Mouse (Mus musculus): ENCODE data around the gene Mrap. TPM values are rescaled to one million over a fixed set of nuclear protein-coding genes. Genes with fewer than 3 reads are reported as not detected.

The Mrap gene
- polyA plus RNA-seq (2012; rRNA removed), result 14.2 and 23.3 TPM in 2 replicates

DNA sequence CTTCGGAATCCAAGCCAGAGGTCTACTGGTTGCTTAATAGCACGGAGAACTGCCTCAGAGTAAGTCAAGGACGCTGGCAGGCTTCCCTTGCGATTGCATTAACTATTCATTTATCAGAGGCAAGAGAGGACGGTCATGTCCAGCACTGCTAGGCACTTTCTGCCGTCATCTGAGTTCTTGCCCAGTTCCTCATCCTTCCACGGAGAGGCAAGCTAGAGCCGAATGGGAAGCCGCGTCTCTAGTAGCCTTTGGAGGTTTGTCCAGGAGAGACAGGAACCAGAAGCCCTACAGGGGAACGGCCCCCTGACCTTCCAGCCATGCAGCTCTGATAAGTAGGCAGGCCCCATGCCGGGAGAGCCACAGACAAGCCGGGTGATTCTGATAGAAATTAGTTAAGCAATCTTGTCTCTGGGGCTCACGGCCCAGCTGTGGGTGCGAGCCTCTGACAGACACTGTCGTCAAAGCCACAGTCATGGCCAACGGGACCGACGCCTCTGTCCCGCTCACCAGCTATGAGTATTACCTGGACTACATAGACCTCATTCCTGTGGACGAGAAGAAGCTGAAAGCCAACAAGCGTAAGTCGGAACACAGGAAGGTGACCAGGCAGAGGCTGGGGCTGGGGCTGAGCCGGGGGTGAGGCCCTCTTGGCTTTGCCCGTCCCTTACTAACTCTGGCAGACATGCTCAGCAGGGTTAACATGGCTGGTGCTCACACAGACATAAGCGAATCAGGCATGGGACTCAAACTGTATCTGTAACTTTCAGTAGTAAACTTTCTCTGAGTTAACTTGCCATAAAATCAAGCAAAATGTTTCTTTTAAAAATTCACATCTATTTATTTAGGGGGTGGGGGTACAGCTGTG is at the start of gene Mrap:
Gene Mrap, plus strand, starts transcription at position 116 of the 865 bp plus-strand sequence.

DNA sequence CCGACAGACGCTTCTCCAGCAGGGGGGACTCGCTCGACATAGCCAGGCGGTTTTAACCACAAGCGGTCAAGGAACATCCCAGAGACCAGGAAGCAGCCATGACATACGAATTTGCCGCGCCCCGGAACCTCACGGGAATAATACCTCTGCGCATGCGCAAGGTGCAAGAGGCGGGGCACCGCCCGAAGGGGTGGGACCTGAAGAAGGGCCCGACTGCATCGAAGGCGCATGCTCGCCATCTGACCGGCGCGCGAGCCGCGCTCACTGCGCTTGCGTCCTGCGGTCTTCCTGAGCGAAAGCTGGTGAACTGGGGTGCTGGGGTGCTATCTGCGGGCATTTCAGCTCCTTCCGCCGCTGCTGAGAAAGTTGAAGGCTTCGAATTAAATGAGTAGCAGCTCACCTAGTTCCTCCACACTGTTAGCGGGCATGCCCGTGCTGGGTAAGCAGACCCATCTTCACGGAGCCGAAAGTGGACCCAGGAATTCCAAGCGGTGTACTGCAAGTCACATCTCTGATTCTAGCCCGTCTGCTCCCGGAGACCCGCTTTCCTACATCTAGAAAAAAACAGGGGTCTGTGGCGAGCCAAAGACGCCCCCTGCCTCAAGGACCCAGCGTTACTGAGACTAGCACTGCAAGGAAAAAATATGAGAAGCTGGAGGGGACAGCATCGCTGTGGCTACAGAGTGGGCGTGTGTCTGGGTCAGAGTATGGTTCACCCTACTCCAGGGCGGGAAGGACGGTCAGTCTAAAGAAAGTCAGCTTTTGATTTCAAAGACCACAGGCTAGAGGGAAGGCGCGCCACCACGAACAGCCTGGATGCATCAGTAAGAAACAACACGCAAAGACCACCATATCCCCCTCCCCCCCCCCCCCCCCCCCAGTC is 10.5 kb upstream of the Mrap start, which contains the start of gene Mis18a:
Gene Mis18a, minus strand, starts transcription at position 172 of the 883 bp plus-strand sequence.

Other genes starting within 250 kb of the Mrap start
- gene Mis18a, start 10.8 kb upstream of the Mrap start, polyA plus RNA-seq (2012; rRNA removed), result 17.6 and 18.0 TPM in 2 replicates
- 1.4 and 1.7 TPM in 2 replicates for gene Urb1, start 72.2 kb downstream of the Mrap start, polyA plus RNA-seq (2012; rRNA removed)
- gene Eva1c, start 88.5 kb downstream of the Mrap start, polyA plus RNA-seq (2012; rRNA removed), result 0.29 and 0.64 TPM in 2 replicates
- gene Cfap298, start 196.9 kb downstream of the Mrap start, polyA plus RNA-seq (2012; rRNA removed), result 7.5 and 7.8 TPM in 2 replicates

Data from liver, embryonic 18 days (tissue).